Mouse (Mus musculus) thymus, adult 2 months (tissue): ENCODE measurements around the gene Adgrv1. TPM values are rescaled to one million over a fixed set of nuclear protein-coding genes. Genes with fewer than 3 reads are reported as not detected.

ENCODE experiments used
- DNase-seq: peaks from one replicate; pipeline ENCODE4 v3.0.0; 2021
- H3K27ac ChIP-seq: fragments of 200-500 bp; 2 replicates; pipeline ENCODE4 v1.5.1; 2012; ENCODE audit warnings: low read length, control low read depth; ENCODE audit not compliant: control insufficient read depth, insufficient read depth
- H3K27me3 ChIP-seq: fragments of 200-500 bp; 2 replicates; pipeline ENCODE4 v1.6.1; 2012; ENCODE audit warnings: mild to moderate bottlenecking, low read length, moderate library complexity, mixed read lengths; ENCODE audit not compliant: control insufficient read depth, insufficient read depth
- H3K36me3 ChIP-seq: fragments of 200-500 bp; 2 replicates; pipeline ENCODE4 v1.6.1; 2012; ENCODE audit warnings: mild to moderate bottlenecking, low read length, moderate library complexity; ENCODE audit not compliant: control insufficient read depth, insufficient read depth
- H3K4me1 ChIP-seq: fragments of 200-500 bp; replicated peaks from 2 replicates; pipeline ENCODE4 v1.6.1; 2012; ENCODE audit warnings: low read length; ENCODE audit not compliant: control insufficient read depth, insufficient read depth
- H3K4me3 ChIP-seq: fragments of 200-500 bp; 2 replicates; pipeline ENCODE4 v1.5.1; 2012; ENCODE audit warnings: mild to moderate bottlenecking, low read length, control low read depth, moderate library complexity; ENCODE audit not compliant: control insufficient read depth, insufficient read depth
- CTCF ChIP-seq: fragments of 200-500 bp; IDR thresholded peaks from 2 replicates; pipeline ENCODE4 v1.5.1; 2012; ENCODE audit warnings: mild to moderate bottlenecking, control low read depth, low read length, moderate library complexity, borderline replicate concordance; ENCODE audit not compliant: control insufficient read depth, poor library complexity, insufficient read depth; ENCODE audit errors: extremely low read depth
- POLR2A ChIP-seq: fragments of 200-500 bp; IDR thresholded peaks from 2 replicates; pipeline ENCODE4 v1.6.1; 2012; ENCODE audit warnings: mild to moderate bottlenecking, low read length, control low read depth, moderate library complexity; ENCODE audit not compliant: control insufficient read depth, poor library complexity, insufficient read depth; ENCODE audit errors: extremely low read depth
- WGBS: fragments of 180-500 bp; shearing (Covaris S2); methylation state at CpG from one replicate; pipeline ENCODE4 v1.1.7; 2018; 5-methylcytosine and 5-hydroxymethylcytosine counted together
- polyA plus RNA-seq: library from polyadenylated mRNA; depleted of rRNA; stranded (reverse); fragments of >200 nt; gene quantifications from 2 replicates; pipeline ENCODE4 v1.2.3, GENCODE M21; 2012

Gene Adgrv1
- polyA plus RNA-seq, 1 experiment = 0.27 TPM

- H3K27ac ChIP-seq = no peak overlapping the region
- H3K4me1 ChIP-seq = no peaks in the 10 kb centered on the region
- 47% methylated on average over 12 of the region's 12 CpGs for WGBS
- TF ChIP-seq CTCF (no peak), POLR2A (no peak)
- no peaks in the 10 kb centered on the region for H3K36me3 ChIP-seq
- H3K27me3 ChIP-seq = no peaks in the 10 kb centered on the region
- peak; percentile 52 for DNase-seq
- H3K4me3 ChIP-seq = no peak overlapping the region
Measured at GRCm38 (mm10) chr13:81439390-81440025, 193.4 kb downstream of the Adgrv1 start.

DNA sequence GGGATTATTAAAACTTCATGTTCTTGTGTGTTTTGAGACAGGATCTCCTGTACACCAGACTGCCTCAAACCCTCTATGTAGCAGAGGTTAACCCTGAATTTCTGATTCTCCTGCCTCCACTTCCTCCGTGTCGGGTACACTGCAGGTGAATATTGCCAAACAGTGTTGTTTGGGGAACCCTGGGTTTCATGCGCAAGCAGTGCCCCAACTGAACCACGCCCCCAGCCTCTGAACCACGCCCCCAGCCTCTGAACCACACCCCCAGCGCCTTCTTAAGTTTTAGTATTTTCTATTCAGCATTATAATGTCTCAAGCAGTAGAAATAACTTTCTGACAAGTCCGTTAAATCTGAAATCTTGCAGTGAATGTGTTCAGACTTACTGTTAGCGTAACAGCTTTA lies 195.9 kb downstream of the Adgrv1 start:
- H3K36me3 ChIP-seq = no peaks in the 10 kb centered on the region
- H3K4me1 ChIP-seq = no peaks in the 10 kb centered on the region
- H3K27me3 ChIP-seq = no peaks in the 10 kb centered on the region
- H3K4me3 ChIP-seq = no peak overlapping the region
- no peak for DNase-seq
- no peak overlapping the region for H3K27ac ChIP-seq
- TF ChIP-seq POLR2A = no peak
- no peak for TF ChIP-seq CTCF
- WGBS = 47% methylated on average over 8 of the region's 8 CpGs

DNA sequence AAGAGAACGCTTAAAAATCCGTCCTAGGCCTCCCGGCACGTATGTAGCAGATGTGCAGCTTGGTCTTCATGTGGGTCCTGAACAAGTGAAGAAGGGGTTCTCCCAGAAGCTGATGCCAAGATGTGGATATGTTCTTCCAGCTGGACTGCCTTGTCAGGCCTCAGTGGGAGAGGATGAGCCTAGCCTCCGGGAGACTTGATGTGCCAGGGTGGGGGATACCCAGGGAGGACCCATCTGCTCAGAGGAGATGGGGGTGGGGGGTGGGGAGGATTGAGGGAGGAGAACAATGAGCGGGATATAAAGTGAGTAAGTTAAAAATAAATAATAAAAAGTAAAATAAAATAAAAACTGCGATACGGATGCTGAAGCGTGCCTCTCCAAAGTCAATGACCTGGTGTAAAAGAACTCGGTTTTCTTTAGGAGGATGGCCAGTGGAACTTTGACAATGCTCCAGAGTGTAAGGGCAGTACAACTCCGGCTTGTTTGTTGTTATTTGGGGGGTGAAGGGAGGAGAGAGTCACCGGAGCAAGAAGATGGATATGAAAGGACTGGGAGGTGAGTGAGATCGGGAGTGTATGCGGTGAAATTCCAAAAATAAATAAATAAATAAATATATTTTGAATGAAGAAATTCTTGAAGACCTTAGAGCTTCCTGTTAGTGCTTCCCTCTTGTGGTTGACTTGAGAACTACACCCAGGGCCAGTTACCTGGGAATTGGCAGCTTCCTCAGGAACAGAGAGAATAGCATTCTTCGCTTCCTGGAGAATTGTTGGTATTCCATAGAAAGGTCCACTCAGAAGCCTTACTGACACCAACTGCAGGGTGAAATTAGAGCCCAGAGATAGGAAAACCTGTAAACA lies 205.8 kb downstream of the Adgrv1 start:
- Histone ChIP-seq H3K4me3 (no peak overlapping the region), H3K4me1 (no peaks in the 10 kb centered on the region), H3K27ac (no peak overlapping the region), H3K27me3 (no peaks in the 10 kb centered on the region), H3K36me3 (no peaks in the 10 kb centered on the region)
- DNase-seq = peak; percentile 41
- no peak for TF ChIP-seq CTCF
- no peak for TF ChIP-seq POLR2A
- WGBS = 75% methylated on average over 15 of the region's 15 CpGs

DNA sequence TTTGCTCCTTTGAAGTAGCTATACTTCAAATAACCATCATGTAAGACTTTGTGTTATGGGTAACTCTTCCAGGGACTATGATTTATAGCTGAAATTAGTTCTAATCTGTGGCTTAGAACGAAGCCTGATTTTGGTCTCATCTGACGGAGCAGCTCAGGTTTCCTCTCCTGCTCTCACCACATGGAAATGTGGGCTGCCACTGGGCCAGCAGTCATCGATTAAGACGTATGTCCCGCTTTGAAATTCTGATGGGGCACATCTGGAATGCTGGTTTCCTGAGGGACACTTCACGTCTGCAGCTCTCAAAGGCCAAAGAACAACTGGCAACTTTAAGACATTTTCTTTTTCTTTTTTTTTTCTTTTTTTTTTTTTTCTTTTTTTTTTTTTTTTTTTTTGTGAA lies 207.8 kb downstream of the Adgrv1 start:
- no peaks in the 10 kb centered on the region for H3K36me3 ChIP-seq
- 80% methylated on average over 6 of the region's 6 CpGs for WGBS
- TF ChIP-seq CTCF (no peak), POLR2A (no peak)
- no peak overlapping the region for H3K27ac ChIP-seq
- no peak for DNase-seq
- H3K4me3 ChIP-seq = no peak overlapping the region
- H3K27me3 ChIP-seq = no peaks in the 10 kb centered on the region
- no peaks in the 10 kb centered on the region for H3K4me1 ChIP-seq

DNA sequence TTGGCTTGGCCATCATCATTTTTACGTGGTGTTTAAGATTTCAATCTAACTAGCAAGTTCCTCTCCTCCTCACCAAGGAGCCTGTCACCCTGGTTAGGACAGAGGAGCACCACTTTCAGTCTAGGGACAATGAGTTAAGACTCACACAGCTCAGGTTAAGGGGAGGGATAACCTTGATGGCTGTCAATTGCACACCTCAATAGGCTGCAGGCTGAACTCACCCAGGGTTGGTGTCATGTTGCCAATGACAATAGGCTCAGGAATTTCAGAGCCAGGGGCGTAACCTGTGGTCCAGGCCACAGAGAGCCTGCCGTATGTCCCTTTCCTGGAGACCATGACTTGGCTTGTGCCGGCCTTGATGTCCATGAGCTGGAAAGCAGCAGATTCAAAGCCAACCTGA lies 209.0 kb downstream of the Adgrv1 start:
- no peak for DNase-seq
- H3K27ac ChIP-seq = no peak overlapping the region
- 87% methylated on average over 4 of the region's 4 CpGs for WGBS
- H3K4me3 ChIP-seq = no peak overlapping the region
- no peaks in the 10 kb centered on the region for H3K4me1 ChIP-seq
- TF ChIP-seq CTCF (no peak), POLR2A (no peak)
- no peaks in the 10 kb centered on the region for H3K36me3 ChIP-seq
- no peaks in the 10 kb centered on the region for H3K27me3 ChIP-seq

DNA sequence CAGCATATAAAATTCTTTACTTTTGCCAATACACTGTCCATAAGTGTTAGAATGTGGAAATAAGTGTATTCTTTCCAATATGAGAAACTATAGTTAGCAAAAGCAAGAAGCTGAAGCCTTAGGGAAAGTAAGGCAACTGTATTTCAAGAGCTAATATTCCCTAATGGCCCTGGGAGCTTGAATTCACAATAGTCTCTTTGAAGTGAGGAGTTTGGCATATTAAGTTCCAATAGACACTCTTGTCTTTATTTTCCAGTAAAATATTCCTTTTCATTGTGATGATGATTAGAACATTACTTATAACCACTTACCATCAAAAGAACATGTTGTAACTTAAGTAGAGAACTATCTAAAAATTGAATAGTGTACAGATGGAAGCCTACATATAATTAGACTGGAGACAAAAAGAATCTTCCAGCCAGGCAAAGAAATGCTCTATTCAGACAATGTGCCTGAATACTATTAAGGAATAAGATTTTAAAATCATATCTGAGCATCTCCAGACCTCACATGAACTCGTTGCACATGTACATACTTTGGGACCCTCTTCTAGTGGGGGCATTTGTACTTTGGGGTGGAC lies 225.0 kb downstream of the Adgrv1 start:
- no peaks in the 10 kb centered on the region for H3K36me3 ChIP-seq
- TF ChIP-seq CTCF = no peak
- no peak for TF ChIP-seq POLR2A
- 83% methylated on average over 1 of the region's 1 CpGs for whole genome bisulfite sequencing

More for the DNA sequence above, 225.0 kb downstream of the Adgrv1 start:
- Histone ChIP-seq H3K27ac (no peak overlapping the region), H3K27me3 (no peaks in the 10 kb centered on the region), H3K4me3 (no peak overlapping the region), H3K4me1 (no peaks in the 10 kb centered on the region)
- no peak for DNase-seq
